Mouse (Mus musculus) v-Abl transformed pro-B cells (cell line): ENCODE data around the gene Actg2.

ENCODE experiments used
- in situ Hi-C, 2 experiments: fragments of 400-800 bp; cut with MboI; formaldehyde crosslinking; loops; one replicate each; pipeline ENCODE4 v1.15.1; 2025; ENCODE audit not compliant: unreplicated experiment in 2 of 2

Actg2 gene

GRCm38 (mm10) chr6:83521784-83522183 is 14.3 kb downstream of the Actg2 start:
- in situ Hi-C loops: loop anchor here in 1 of 2 experiments (25.0 kb wide), 1 partner anchor 759 kb away; the partner anchor contains the start of gene Hk2

- in situ Hi-C loops: loop anchor here (10.0 to 25.0 kb wide), 2 partner anchors 304 to 756 kb away; partner anchors contain the start of genes Hk2 (in 1 of the 2) and Slc4a5 (in 1 of the 2)
These were observed 17.4 kb downstream of the Actg2 start for GRCm38 (mm10) chr6:83518637-83519036.

DNA sequence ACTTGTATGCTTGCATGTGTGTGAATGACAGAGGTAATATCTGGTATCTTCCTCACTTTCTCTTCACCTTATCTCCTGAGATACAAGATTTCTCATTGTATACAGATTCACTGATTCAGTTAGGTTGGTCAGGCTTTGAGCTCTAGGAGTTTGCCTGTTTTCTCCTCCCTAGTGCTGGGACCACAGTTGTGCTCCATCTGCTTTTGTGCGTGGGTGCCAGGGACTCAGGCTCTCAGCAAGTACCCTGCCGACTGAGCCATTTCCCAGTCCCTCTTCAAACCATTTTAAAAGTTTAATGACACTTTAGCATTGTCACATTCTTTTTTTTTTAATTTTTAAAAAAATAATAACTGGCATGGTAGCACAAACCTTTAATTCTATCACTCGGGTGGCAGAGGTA is 20.9 kb downstream of the Actg2 start:
- in situ Hi-C loops: loop anchor here (10.0 to 25.0 kb wide), 2 partner anchors 300 to 753 kb away; partner anchors contain the start of genes Hk2 (in 1 of the 2) and Slc4a5 (in 1 of the 2)

- in situ Hi-C loops: loop anchor here (5.0 to 25.0 kb wide), 3 partner anchors 155 to 750 kb away; partner anchors contain the start of genes Hk2 (in 1 of the 2) and Slc4a5 (in 1 of the 2)
These were observed 23.6 kb downstream of the Actg2 start for GRCm38 (mm10) chr6:83512495-83512894.

DNA sequence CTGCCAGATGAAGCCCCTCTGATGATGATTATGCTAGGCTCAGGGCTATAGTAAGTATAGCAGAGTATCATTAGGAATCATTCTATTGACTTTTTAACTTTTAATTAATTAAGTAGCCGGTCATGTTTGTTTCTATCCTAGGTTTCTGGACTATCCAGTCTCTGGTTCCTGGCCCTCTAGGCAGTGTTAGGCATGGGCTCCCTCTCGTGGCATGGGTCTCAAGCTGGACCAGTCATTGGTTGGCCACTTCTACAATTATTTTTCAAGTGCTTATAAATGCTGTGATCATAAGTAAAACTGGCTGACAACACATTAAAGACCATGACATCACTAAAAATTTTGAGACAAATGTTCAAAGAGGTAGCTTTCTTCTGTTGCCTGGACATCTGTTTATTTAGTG is 25.9 kb downstream of the Actg2 start:
- in situ Hi-C loops: loop anchor here (5.0 to 25.0 kb wide), 3 partner anchors 153 to 748 kb away; partner anchors contain the start of genes Hk2 (in 1 of the 2) and Slc4a5 (in 1 of the 2)

- in situ Hi-C loops: loop anchor here (5.0 to 25.0 kb wide), 4 partner anchors 387 to 747 kb away; partner anchors contain the start of genes Ccdc142 (in 1 of the 2), Gm42688 (in 1 of the 2), Hk2 (in 1 of the 2) and Mrpl53 (in 1 of the 2)
These were observed 26.6 kb downstream of the Actg2 start for GRCm38 (mm10) chr6:83509442-83509841.

- in situ Hi-C loops: loop anchor here (5.0 to 25.0 kb wide), 4 partner anchors 385 to 745 kb away; partner anchors contain the start of genes Ccdc142 (in 1 of the 2), Gm42688 (in 1 of the 2), Hk2 (in 1 of the 2) and Mrpl53 (in 1 of the 2)
These were observed 28.9 kb downstream of the Actg2 start for GRCm38 (mm10) chr6:83507168-83507546.

- in situ Hi-C loops: loop anchor here (5.0 to 25.0 kb wide), 4 partner anchors 384 to 744 kb away; partner anchors contain the start of genes Ccdc142 (in 1 of the 2), Gm42688 (in 1 of the 2), Hk2 (in 1 of the 2) and Mrpl53 (in 1 of the 2)
These were observed 29.6 kb downstream of the Actg2 start, which contains the start of gene Dguok for GRCm38 (mm10) chr6:83506258-83507167. Gene Dguok, minus strand, starts transcription at chr6:83506969.

DNA sequence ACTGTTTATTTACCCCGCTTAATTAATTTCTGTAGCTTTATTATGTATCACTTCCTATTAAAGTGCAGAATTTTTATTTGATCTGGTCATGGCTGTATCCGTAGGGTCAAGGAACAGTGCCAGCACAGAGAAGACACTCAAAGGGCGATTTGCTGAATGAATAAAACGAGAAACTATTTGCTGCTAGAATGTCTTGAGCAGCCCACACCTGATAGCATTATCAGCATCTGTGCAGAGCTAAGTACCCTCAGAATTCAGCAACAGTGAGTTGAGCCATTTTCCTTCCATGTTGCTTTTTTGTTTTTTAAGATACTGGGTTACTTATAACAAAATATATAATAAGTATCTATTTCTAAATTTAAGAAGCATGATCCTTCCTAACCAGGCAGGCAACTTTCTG is 30.5 kb downstream of the Actg2 start:
- in situ Hi-C loops: loop anchor here (5.0 to 25.0 kb wide), 4 partner anchors 383 to 743 kb away; partner anchors contain the start of genes Ccdc142 (in 1 of the 2), Gm42688 (in 1 of the 2), Hk2 (in 1 of the 2) and Mrpl53 (in 1 of the 2)

- in situ Hi-C loops: loop anchor here (5.0 to 25.0 kb wide), 3 partner anchors 41 to 741 kb away; partner anchors contain the start of genes Ccdc142 (in 1 of the 2), Gm42688 (in 1 of the 2), Hk2 (in 1 of the 2) and Mrpl53 (in 1 of the 2)
These were observed 32.7 kb downstream of the Actg2 start for GRCm38 (mm10) chr6:83503361-83503760.

DNA sequence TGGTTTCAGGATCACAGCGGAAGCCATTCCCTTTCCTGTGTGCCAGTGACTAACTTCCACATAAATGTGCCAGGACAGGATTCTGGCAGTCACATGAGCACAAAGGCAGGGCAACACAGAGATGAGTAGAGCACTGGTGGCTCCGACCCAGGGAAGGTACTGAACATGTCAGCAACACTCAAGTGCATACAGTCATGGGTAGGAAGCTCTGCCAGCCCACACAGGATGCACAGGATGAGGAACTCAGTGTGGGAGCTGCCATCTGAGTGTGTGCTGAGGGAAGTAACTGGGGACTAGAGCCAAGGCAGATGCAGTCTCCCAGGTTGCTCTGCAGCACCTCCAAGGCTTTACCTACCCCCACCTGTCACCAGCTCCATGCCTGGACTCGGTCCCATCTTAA is 33.4 kb downstream of the Actg2 start:
- in situ Hi-C loops: loop anchor here (5.0 to 25.0 kb wide), 3 partner anchors 40 to 740 kb away; partner anchors contain the start of genes Ccdc142 (in 1 of the 2), Gm42688 (in 1 of the 2), Hk2 (in 1 of the 2) and Mrpl53 (in 1 of the 2)

DNA sequence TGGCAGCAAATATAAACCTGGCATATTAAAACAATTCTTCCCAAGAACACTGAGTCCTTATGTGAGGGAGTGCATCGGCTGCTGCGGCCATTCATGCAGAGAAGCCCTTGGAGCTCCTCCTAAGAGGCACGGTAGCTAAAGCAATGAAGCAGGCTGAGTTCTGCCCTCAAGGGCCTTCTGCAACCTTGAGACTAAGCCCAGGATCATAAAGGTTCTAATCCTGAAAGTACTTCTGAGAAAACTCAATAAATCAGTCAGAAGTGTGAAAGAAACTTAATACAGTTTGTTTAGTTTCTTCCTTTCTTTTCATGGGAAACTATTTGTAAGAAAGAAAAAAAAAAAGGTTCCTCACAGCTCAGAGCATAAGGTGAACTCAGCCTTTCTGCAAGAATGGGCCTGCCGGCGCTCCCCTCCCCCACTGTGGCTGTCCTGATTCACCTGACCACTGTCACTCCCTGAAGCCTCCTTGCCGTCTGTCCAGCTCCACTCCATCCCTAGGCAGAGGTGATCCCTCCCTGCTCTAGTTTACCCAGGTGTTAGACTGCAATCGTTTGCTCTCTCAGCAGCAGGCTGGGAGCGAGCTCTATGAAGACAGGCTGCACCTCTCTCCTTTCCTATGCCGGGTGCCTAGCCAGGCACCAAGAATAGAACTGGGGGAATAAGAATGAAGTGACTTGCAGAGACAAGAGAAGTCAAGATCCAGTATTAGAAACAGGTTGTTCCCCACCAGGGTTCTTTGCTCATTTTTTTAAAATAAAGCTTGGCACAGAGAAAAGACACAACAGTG is 34.3 kb downstream of the Actg2 start:
- in situ Hi-C loops: loop anchor here (5.0 to 25.0 kb wide), 3 partner anchors 39 to 739 kb away; partner anchors contain the start of genes Ccdc142 (in 1 of the 2), Gm42688 (in 1 of the 2), Hk2 (in 1 of the 2) and Mrpl53 (in 1 of the 2)

DNA sequence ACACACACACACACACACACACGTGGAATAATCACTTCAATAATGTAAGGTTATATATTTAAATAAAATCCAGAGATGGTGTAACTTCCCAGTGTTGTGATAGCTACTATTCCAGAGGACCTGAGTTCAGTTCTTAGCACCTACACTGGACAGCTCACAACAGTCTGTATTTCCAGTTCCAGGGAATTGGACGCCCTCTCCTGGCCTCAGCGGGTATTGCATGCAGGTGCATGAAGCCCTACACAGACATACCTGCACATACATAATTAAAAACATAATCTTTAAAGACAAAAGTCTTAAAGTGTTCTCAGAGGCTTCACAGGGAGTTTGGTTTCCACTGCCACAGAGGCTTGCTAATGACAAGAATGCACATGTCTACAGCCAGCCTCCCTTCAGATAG is 35.6 kb downstream of the Actg2 start:
- in situ Hi-C loops: loop anchor here (5.0 to 25.0 kb wide), 3 partner anchors 38 to 738 kb away; partner anchors contain the start of genes Ccdc142 (in 1 of the 2), Gm42688 (in 1 of the 2), Hk2 (in 1 of the 2) and Mrpl53 (in 1 of the 2)

- in situ Hi-C loops: no loop called here
These were observed 37.0 kb downstream of the Actg2 start for GRCm38 (mm10) chr6:83499078-83499477.

- in situ Hi-C loops: no loop called here
These were observed 39.0 kb downstream of the Actg2 start for GRCm38 (mm10) chr6:83496753-83497710.

- in situ Hi-C loops: no loop called here
These were observed 39.9 kb downstream of the Actg2 start for GRCm38 (mm10) chr6:83496009-83496752.

GRCm38 (mm10) chr6:83490622-83491021 is 45.4 kb downstream of the Actg2 start:
- in situ Hi-C loops: no loop called here
